Comparison of ENCODE assay signal across 31 mouse cellular contexts in genomic region chr13:24456385-24456784, GRCm38 (mm10).
"Had no signal": no experiment of that assay in that cellular context is flagged by ENCODE, and none has a peak within 500 bp of the region (broad histone marks: within the 10 kb centered on the region; RNA-seq: fewer than 3 reads in every experiment).

No protein-coding gene starts in this region.

- DNase-seq: left cerebral cortex, postnatal 4 days; liver; liver, embryonic 13.5 days; liver, postnatal 0 days; lung, adult 18-20 months; lung, adult 2 months; lung, embryonic 14.5 days; lung, postnatal 10 days; lung, postnatal 14 days; lung, postnatal 36 days; lung, postnatal 4 days had no signal

- H3K4me1 ChIP-seq: limb, embryonic 12.5 days; limb, embryonic 13.5 days; limb, embryonic 15.5 days; lung, embryonic 15.5 days; midbrain, embryonic 12.5 days; midbrain, embryonic 13.5 days; midbrain, embryonic 15.5 days; neural tube, embryonic 12.5 days; neural tube, embryonic 13.5 days had no signal

- H3K9ac ChIP-seq: limb, embryonic 12.5 days; limb, embryonic 13.5 days; limb, embryonic 15.5 days; liver, embryonic 12.5 days; liver, embryonic 13.5 days; liver, embryonic 14.5 days; liver, embryonic 15.5 days; liver, postnatal 0 days; lung, embryonic 14.5 days; lung, embryonic 15.5 days; midbrain, embryonic 12.5 days; midbrain, embryonic 13.5 days; midbrain, embryonic 15.5 days; neural tube, embryonic 12.5 days; neural tube, embryonic 13.5 days had no signal

- H3K36me3 ChIP-seq: limb, embryonic 10.5 days; limb, embryonic 12.5 days; limb, embryonic 13.5 days; limb, embryonic 15.5 days; liver, embryonic 12.5 days; liver, embryonic 13.5 days; liver, embryonic 15.5 days; lung, embryonic 15.5 days; midbrain, embryonic 10.5 days; midbrain, embryonic 12.5 days; midbrain, embryonic 13.5 days; midbrain, embryonic 15.5 days; neural tube, embryonic 12.5 days; neural tube, embryonic 13.5 days had no signal

- H3K9me3 ChIP-seq: limb, embryonic 10.5 days; limb, embryonic 12.5 days; limb, embryonic 13.5 days; limb, embryonic 15.5 days; liver, embryonic 12.5 days; liver, embryonic 13.5 days; liver, embryonic 15.5 days; lung, embryonic 15.5 days; megakaryocyte, embryonic 14.5 days; midbrain, embryonic 10.5 days; midbrain, embryonic 12.5 days; midbrain, embryonic 13.5 days; midbrain, embryonic 15.5 days; neural tube, embryonic 12.5 days; neural tube, embryonic 13.5 days had no signal

- H3K27me3 ChIP-seq: limb, embryonic 15.5 days; liver, embryonic 12.5 days; liver, embryonic 13.5 days; liver, embryonic 15.5 days; lung, embryonic 15.5 days; megakaryocyte, embryonic 14.5 days; midbrain, embryonic 12.5 days; midbrain, embryonic 13.5 days; midbrain, embryonic 15.5 days; neural tube, embryonic 12.5 days; neural tube, embryonic 13.5 days had no signal

- H3K4me2 ChIP-seq: limb, embryonic 12.5 days; limb, embryonic 13.5 days; limb, embryonic 15.5 days; liver, embryonic 11.5 days; liver, embryonic 12.5 days; liver, embryonic 13.5 days; liver, embryonic 15.5 days; lung, embryonic 14.5 days; lung, embryonic 15.5 days; midbrain, embryonic 12.5 days; midbrain, embryonic 13.5 days; midbrain, embryonic 15.5 days; neural tube, embryonic 12.5 days; neural tube, embryonic 13.5 days had no signal

- H3K27ac ChIP-seq: limb, embryonic 10.5 days; limb, embryonic 12.5 days; limb, embryonic 13.5 days; limb, embryonic 15.5 days; liver, embryonic 12.5 days; liver, embryonic 13.5 days; liver, embryonic 14.5 days; liver, embryonic 15.5 days; lung, embryonic 15.5 days; macrophage; midbrain, embryonic 10.5 days; midbrain, embryonic 12.5 days; midbrain, embryonic 13.5 days; midbrain, embryonic 15.5 days; neural tube, embryonic 12.5 days; neural tube, embryonic 13.5 days had no signal

- ATAC-seq: liver, embryonic 12.5 days; liver, postnatal 0 days; lung, postnatal 0 days; midbrain, embryonic 13.5 days; midbrain, embryonic 15.5 days; midbrain, embryonic 16.5 days had no signal

- H3K4me3 ChIP-seq: limb, embryonic 10.5 days; limb, embryonic 12.5 days; limb, embryonic 13.5 days; limb, embryonic 15.5 days; liver, embryonic 12.5 days; liver, embryonic 13.5 days; liver, embryonic 15.5 days; lung, embryonic 15.5 days; megakaryocyte, embryonic 14.5 days; midbrain, embryonic 10.5 days; midbrain, embryonic 12.5 days; midbrain, embryonic 13.5 days; midbrain, embryonic 15.5 days; myocyte; neural tube, embryonic 12.5 days; neural tube, embryonic 13.5 days had no signal
